Mouse (Mus musculus): ENCODE data around the gene Anks6. TPM values are rescaled to one million over a fixed set of nuclear protein-coding genes. Genes with fewer than 3 reads are reported as not detected.

The Anks6 gene
- polyA plus RNA-seq, 1 experiment = 2.8 TPM

GRCm38 (mm10) chr4:47091493-47092386, 34.5 kb upstream of the Anks6 start, which contains the start of gene Galnt12:
Gene Galnt12 (plus strand): TSS chr4:47091909.
- H3K9me3 ChIP-seq (replicated peaks; ENCODE audit: control insufficient read depth, insufficient read depth, low read length, poor library complexity, severe bottlenecking) = no peaks in the 10 kb centered on the region
- no peak for TF ChIP-seq POLR2A (IDR thresholded peaks at IDR 0.05; ENCODE audit: insufficient read depth, low read length)
- no peak for TF ChIP-seq CTCF (IDR thresholded peaks at IDR 0.05; ENCODE audit: low read depth, low read length)
- TF ChIP-seq EP300 (IDR thresholded peaks at IDR 0.05; ENCODE audit: insufficient read depth, low read depth, low read length) = no peak
- peak within 1 kb of the TSS; percentile 61 for H3K9ac ChIP-seq (ENCODE audit: low read depth, poor library complexity, severe bottlenecking)
- H3K27ac ChIP-seq (ENCODE audit: insufficient read depth, low read length) = no peak within 1 kb of the TSS
- H3K27me3 ChIP-seq (ENCODE audit: control insufficient read depth, insufficient read depth, low read length, poor library complexity, severe bottlenecking) = peaks cover 4% of the 10 kb centered on the region; the same call in 1 of the 2 replicates
- peak within 1 kb of the TSS; percentile 60 for H3K4me3 ChIP-seq (ENCODE audit: low read depth, low read length)
- H3K36me3 ChIP-seq (ENCODE audit: control insufficient read depth, insufficient read depth, low read length, poor library complexity, severe bottlenecking) = no peaks in the 10 kb centered on the region
- peaks cover 2% of the 10 kb centered on the region for H3K4me1 ChIP-seq (ENCODE audit: control insufficient read depth, insufficient read depth, low read length)

GRCm38 (mm10) chr4:47088671-47089070, 31.4 kb upstream of the Anks6 start:
- Histone ChIP-seq H3K9ac (ENCODE audit: low read depth, poor library complexity, severe bottlenecking) (no peak overlapping the region), H3K36me3 (ENCODE audit: control insufficient read depth, insufficient read depth, low read length, poor library complexity, severe bottlenecking) (no peaks in the 10 kb centered on the region), H3K27me3 (ENCODE audit: control insufficient read depth, insufficient read depth, low read length, poor library complexity, severe bottlenecking) (peaks cover 4% of the 10 kb centered on the region; the same call in 1 of the 2 replicates), H3K4me1 (ENCODE audit: control insufficient read depth, insufficient read depth, low read length) (no peaks in the 10 kb centered on the region), H3K9me3 (replicated peaks; ENCODE audit: control insufficient read depth, insufficient read depth, low read length, poor library complexity, severe bottlenecking) (no peaks in the 10 kb centered on the region), H3K27ac (ENCODE audit: insufficient read depth, low read length) (no peak overlapping the region), H3K4me3 (ENCODE audit: low read depth, low read length) (no peak overlapping the region)
- TF ChIP-seq POLR2A (IDR thresholded peaks at IDR 0.05; ENCODE audit: insufficient read depth, low read length) (no peak), EP300 (IDR thresholded peaks at IDR 0.05; ENCODE audit: insufficient read depth, low read depth, low read length) (no peak), CTCF (IDR thresholded peaks at IDR 0.05; ENCODE audit: low read depth, low read length) (no peak)

GRCm38 (mm10) chr4:47083824-47084223, 26.6 kb upstream of the Anks6 start:
- Histone ChIP-seq H3K27ac (ENCODE audit: insufficient read depth, low read length) (no peak overlapping the region), H3K36me3 (ENCODE audit: control insufficient read depth, insufficient read depth, low read length, poor library complexity, severe bottlenecking) (no peaks in the 10 kb centered on the region), H3K9me3 (replicated peaks; ENCODE audit: control insufficient read depth, insufficient read depth, low read length, poor library complexity, severe bottlenecking) (no peaks in the 10 kb centered on the region), H3K4me3 (ENCODE audit: low read depth, low read length) (no peak overlapping the region), H3K27me3 (ENCODE audit: control insufficient read depth, insufficient read depth, low read length, poor library complexity, severe bottlenecking) (no peaks in the 10 kb centered on the region), H3K4me1 (ENCODE audit: control insufficient read depth, insufficient read depth, low read length) (no peaks in the 10 kb centered on the region), H3K9ac (ENCODE audit: low read depth, poor library complexity, severe bottlenecking) (no peak overlapping the region)
- TF ChIP-seq POLR2A (IDR thresholded peaks at IDR 0.05; ENCODE audit: insufficient read depth, low read length) (no peak), CTCF (IDR thresholded peaks at IDR 0.05; ENCODE audit: low read depth, low read length) (no peak), EP300 (IDR thresholded peaks at IDR 0.05; ENCODE audit: insufficient read depth, low read depth, low read length) (no peak)

GRCm38 (mm10) chr4:47080647-47081010, 23.4 kb upstream of the Anks6 start:
- no peak for TF ChIP-seq CTCF (IDR thresholded peaks at IDR 0.05; ENCODE audit: low read depth, low read length)
- TF ChIP-seq POLR2A (IDR thresholded peaks at IDR 0.05; ENCODE audit: insufficient read depth, low read length) = no peak
- TF ChIP-seq EP300 (IDR thresholded peaks at IDR 0.05; ENCODE audit: insufficient read depth, low read depth, low read length) = no peak

GRCm38 (mm10) chr4:47079997-47080646, 22.9 kb upstream of the Anks6 start:
- Histone ChIP-seq H3K4me3 (ENCODE audit: low read depth, low read length) (no peak overlapping the region), H3K27me3 (ENCODE audit: control insufficient read depth, insufficient read depth, low read length, poor library complexity, severe bottlenecking) (no peaks in the 10 kb centered on the region), H3K27ac (ENCODE audit: insufficient read depth, low read length) (no peak overlapping the region), H3K9ac (ENCODE audit: low read depth, poor library complexity, severe bottlenecking) (no peak overlapping the region), H3K9me3 (replicated peaks; ENCODE audit: control insufficient read depth, insufficient read depth, low read length, poor library complexity, severe bottlenecking) (no peaks in the 10 kb centered on the region), H3K36me3 (ENCODE audit: control insufficient read depth, insufficient read depth, low read length, poor library complexity, severe bottlenecking) (no peaks in the 10 kb centered on the region), H3K4me1 (ENCODE audit: control insufficient read depth, insufficient read depth, low read length) (no peaks in the 10 kb centered on the region)
- TF ChIP-seq CTCF (IDR thresholded peaks at IDR 0.05; ENCODE audit: low read depth, low read length) (no peak), POLR2A (IDR thresholded peaks at IDR 0.05; ENCODE audit: insufficient read depth, low read length) (no peak), EP300 (IDR thresholded peaks at IDR 0.05; ENCODE audit: insufficient read depth, low read depth, low read length) (no peak)

More at GRCm38 (mm10) chr4:47080647-47081010, 23.4 kb upstream of the Anks6 start:
- Histone ChIP-seq H3K36me3 (ENCODE audit: control insufficient read depth, insufficient read depth, low read length, poor library complexity, severe bottlenecking) (no peaks in the 10 kb centered on the region), H3K27me3 (ENCODE audit: control insufficient read depth, insufficient read depth, low read length, poor library complexity, severe bottlenecking) (no peaks in the 10 kb centered on the region), H3K4me3 (ENCODE audit: low read depth, low read length) (no peak overlapping the region), H3K4me1 (ENCODE audit: control insufficient read depth, insufficient read depth, low read length) (no peaks in the 10 kb centered on the region), H3K9me3 (replicated peaks; ENCODE audit: control insufficient read depth, insufficient read depth, low read length, poor library complexity, severe bottlenecking) (no peaks in the 10 kb centered on the region), H3K27ac (ENCODE audit: insufficient read depth, low read length) (no peak overlapping the region), H3K9ac (ENCODE audit: low read depth, poor library complexity, severe bottlenecking) (no peak overlapping the region)
